Mouse (Mus musculus) C3H10T1/2 (cell line): ENCODE measurements around the gene Dusp11. TPM values are rescaled to one million over a fixed set of nuclear protein-coding genes. Genes with fewer than 3 reads are reported as not detected.

Source experiments
- polyA plus RNA-seq, 2 experiments: library from polyadenylated mRNA; unstranded; fragments of >200 nt; fragmentation: generic; extraction: Trizol; gene quantifications; one replicate each; pipeline ENCODE4 v1.2.1; 2012; ENCODE audit warnings: missing spikeins in 2 of 2

Gene Dusp11
- 10 to 100 TPM in 1 of 2 experiments, 1 to 10 TPM in 1; 4.2 to 13.4 TPM for polyA plus RNA-seq

GRCm38 (mm10) chr6:85961101-85962091, at the start of gene Dusp11:
Gene Dusp11 (minus strand): TSS chr6:85961667.

GRCm38 (mm10) chr6:85915539-85916513, 45.6 kb downstream of the Dusp11 start, which contains the start of gene Nat8f1:
Gene Nat8f1 (minus strand): TSS chr6:85915687.

GRCm38 (mm10) chr6:85911587-85911986, 49.9 kb downstream of the Dusp11 start, which contains the start of gene Tprkb:
Gene Tprkb (plus strand): TSS chr6:85911865.

GRCm38 (mm10) chr6:85904642-85905061, 56.8 kb downstream of the Dusp11 start, which contains the start of gene Nat8f4:
Gene Nat8f4 (minus strand): TSS chr6:85904884.

Other genes starting within 250 kb of the Dusp11 start
- gene Nat8f7, start 248.5 kb downstream of the Dusp11 start, polyA plus RNA-seq, result under 1 TPM in 1 of 2 experiments, not detected in 1; 0.28 TPM
- under 1 TPM in 1 of 2 experiments, not detected in 1; 0.78 TPM for gene Nat8f3, start 195.9 kb downstream of the Dusp11 start, polyA plus RNA-seq
- gene Nat8f6, start 140.7 kb downstream of the Dusp11 start, polyA plus RNA-seq, result under 1 TPM in 1 of 2 experiments, not detected in 1; 0.15 TPM
- under 1 TPM in 1 of 2 experiments, not detected in 1; 0.09 TPM for gene Nat8f5, start 140.7 kb downstream of the Dusp11 start, polyA plus RNA-seq
- under 1 TPM in 1 of 2 experiments, not detected in 1; 0.68 TPM for gene Nat8, start 129.6 kb downstream of the Dusp11 start, polyA plus RNA-seq
- gene Nat8f2, start 92.5 kb downstream of the Dusp11 start, polyA plus RNA-seq, result not detected
- gene Nat8f4, start 56.8 kb downstream of the Dusp11 start, polyA plus RNA-seq, result 1 to 10 TPM in 1 of 2 experiments, under 1 TPM in 1; 0.04 to 1.3 TPM
- 10 to 100 TPM in 1 of 2 experiments, 1 to 10 TPM in 1; 4.5 to 30.4 TPM for gene Tprkb, start 49.8 kb downstream of the Dusp11 start, polyA plus RNA-seq
- gene Nat8f1, start 46.0 kb downstream of the Dusp11 start, polyA plus RNA-seq, result 10 to 100 TPM in 1 of 2 experiments, 1 to 10 TPM in 1; 1.3 to 15.0 TPM
- gene Figla, start 54.5 kb upstream of the Dusp11 start, polyA plus RNA-seq, result not detected
- 1 to 10 TPM; 2.9 to 3.7 TPM for gene Add2, start 67.0 kb upstream of the Dusp11 start, polyA plus RNA-seq
- 1 to 10 TPM in 1 of 2 experiments, under 1 TPM in 1; 0.44 to 1.0 TPM for gene Tgfa, start 233.6 kb upstream of the Dusp11 start, polyA plus RNA-seq